Mouse (Mus musculus) urinary bladder, adult 2 months (tissue): ENCODE results near the gene Ctu2. TPM values are rescaled to one million over a fixed set of nuclear protein-coding genes. Genes with fewer than 3 reads are reported as not detected.

Experiments
- DNase-seq: peaks from one replicate; pipeline ENCODE4 v3.0.0; 2022; ENCODE audit warnings: low spot score
- polyA plus RNA-seq: library from polyadenylated mRNA; depleted of rRNA; stranded (reverse); fragments of >200 nt; gene quantifications from 2 replicates; pipeline ENCODE4 v1.2.3, GENCODE M21; 2012; rRNA removed

The Ctu2 gene
- polyA plus RNA-seq = 27.6 and 33.1 TPM in 2 replicates

DNA sequence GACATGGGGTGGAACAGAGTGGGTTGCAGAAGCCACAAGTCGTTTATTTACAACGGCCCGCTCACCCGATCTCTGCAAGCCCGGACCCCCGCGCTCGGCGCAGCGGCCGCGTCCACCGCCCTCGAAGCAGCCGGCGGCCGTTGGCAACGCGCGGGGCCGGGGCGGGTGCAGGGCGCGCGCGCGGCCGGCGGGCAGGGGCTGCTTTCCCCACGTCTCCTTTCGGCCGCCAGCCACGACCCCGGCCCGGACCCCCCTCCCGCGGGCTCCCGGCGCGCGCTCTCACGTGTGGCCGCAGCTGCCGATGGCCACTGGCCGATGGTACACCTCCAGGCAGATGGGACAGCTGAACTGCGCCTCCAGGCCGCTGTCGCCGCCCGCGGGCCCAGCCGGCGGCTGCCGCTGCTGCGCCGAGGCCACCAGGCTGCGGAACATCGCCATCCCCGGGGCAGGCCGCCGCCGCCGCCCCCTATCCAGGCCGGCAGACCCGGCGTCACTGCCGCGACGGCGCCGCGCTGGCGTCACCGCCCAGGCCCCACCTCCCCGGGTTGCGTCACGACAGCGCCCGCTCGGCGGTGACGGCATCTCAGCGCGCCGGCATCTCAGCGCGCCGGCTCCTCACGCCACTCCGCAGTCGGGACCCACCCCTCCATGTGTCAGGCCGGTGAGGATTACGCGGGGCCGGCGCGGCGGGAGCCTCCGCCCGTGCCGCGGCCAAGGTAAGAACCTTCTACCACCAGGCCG lies at the start of gene Ctu2, which contains the start of gene Rnf166:
Gene Ctu2, plus strand, starts transcription at position 564 of the 741 bp plus-strand sequence.
Gene Rnf166, minus strand, starts transcription at position 485 of the 741 bp plus-strand sequence.
- DNase-seq = peak; percentile 95

DNA sequence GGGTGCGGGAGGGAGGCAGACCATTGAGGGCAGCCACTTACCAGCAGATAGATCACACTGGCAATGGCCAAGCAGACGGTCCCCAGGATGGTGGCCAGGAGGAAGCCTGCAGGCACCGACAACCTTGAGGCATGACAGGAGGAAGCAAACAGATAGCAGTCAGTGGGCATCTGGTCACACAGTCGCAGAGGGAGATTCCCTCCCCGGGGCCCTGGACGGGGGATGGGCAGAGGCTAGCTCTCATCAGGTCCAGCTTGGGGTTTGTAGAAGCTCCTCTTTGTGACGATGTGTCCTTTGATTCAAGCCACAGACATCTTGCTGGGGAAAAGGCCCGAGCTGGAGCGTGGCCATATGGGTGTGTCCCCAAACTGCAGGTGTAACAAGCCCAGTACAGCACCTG lies 49.8 kb upstream of the Ctu2 start:
- no peak for DNase-seq

DNA sequence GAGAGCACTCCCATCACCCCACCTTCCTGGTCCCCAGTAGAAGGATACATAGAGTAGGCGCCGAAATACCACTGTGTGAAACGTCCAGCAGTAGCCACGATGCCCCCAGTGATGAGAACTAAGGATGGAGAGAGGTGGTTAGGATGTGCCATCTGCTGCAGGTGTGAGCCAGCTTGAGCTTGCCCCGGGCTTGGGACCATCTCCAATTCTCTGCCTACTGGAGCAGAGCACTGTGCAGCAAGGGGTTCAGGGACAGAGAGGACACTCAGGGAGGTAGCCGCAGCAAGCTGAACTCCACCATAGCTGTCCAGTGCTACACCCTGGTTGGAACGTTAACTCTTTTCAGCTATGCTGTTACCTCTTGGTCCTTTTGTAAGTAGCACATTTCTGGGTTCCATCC lies 48.3 kb upstream of the Ctu2 start:
- DNase-seq = no peak

DNA sequence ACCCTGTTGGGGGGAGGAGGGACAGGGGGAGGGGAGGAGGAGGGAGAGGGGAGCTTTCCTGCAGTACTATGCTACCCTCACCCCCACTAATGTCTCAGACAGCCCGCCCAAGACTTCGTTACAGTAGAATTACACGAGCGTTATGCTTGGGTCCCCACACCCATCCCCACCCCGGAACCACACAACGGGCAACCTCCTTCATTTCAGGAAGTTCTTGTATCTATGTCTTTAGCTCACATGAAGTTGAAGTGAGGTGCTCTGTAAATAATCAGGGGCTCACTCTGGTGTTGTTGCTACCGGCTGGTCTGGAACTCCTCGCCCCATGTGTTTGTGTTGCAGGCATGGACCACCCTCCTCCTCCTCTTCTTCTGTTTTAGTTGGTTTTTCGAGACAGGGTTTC lies 47.8 kb upstream of the Ctu2 start:
- no peak for DNase-seq

DNA sequence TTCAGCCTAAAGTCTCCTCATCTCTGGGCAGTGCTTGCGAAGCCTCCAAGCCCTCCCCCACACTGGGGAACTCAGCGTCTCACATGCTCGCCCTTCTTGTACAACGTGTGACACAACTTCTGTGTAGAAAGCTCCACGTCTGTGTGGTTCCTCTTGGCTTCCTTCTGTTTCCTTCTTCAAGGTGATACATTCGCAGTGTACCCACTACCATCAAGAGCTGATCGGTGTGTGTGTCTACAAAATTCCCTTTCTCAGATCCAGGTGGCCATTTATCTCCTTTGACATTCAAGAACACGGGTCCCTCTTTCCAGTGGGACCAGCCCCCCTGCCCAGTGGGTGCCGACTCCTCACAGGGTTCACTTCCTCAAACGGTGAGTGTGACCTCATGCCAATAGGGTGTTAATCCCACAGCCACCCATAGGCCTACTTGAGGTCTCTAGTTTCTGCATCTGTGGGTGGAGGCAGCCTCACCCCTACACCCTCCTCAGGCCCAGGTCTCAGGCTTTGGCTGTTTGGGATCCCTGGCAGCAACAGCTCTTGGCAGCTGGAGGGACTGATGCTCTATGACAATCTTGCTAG lies 45.8 kb upstream of the Ctu2 start:
- DNase-seq = no peak

DNA sequence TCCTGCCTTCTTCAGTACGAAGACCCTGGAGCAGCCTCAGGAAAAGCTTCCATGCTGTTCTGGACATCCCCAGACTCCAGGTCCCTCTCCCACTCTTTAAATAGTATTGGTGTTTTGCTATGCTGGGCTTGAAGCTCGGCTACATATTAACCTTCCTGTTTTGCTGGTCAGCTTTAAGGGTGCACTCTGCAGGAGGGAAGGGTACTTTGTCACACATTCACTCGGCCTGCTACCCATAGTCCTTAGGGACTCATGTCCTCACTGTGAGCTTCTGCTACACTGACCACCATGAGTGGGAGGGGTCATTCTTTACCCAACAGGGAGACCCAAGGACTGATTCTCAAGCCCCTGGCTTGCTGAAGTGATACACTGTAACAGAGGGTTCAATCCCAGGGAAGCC lies 45.3 kb upstream of the Ctu2 start:
- DNase-seq = no peak

DNA sequence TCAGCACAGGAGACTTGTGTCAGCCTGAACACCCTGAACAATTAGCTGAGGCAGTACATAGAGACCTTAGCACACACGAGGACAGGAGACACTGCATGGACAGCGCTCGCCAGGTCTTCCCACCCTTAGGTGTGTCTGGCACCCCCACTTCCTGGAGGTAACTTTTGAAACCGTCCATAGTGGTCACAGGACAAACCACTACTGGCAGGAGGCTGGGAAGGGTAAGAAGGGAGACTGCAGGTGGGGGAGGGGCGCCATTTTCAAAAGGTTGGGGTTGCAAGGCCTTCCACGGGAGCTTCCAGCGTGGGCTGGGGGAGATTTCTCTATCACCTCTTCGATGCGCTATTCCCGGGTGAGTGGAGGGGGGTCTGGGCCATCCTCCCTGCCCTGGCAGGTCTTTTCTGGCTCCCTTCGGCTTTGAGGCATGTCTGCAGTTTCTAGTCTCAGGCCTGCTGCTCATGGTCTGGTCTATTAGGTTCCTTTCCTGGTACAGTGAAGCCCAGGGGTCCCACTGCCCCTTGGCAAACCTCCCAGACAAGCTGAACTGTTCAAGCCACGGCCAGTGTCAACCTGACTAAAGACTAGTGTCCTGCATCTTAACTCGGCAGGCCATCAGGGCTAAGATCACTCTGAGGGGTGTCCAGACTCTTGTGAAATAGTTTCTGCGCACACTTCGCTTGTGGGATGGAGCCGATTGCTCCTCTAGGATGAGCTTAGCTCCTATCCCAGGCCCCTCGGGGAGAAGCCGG lies 44.1 kb upstream of the Ctu2 start:
- DNase-seq = no peak

DNA sequence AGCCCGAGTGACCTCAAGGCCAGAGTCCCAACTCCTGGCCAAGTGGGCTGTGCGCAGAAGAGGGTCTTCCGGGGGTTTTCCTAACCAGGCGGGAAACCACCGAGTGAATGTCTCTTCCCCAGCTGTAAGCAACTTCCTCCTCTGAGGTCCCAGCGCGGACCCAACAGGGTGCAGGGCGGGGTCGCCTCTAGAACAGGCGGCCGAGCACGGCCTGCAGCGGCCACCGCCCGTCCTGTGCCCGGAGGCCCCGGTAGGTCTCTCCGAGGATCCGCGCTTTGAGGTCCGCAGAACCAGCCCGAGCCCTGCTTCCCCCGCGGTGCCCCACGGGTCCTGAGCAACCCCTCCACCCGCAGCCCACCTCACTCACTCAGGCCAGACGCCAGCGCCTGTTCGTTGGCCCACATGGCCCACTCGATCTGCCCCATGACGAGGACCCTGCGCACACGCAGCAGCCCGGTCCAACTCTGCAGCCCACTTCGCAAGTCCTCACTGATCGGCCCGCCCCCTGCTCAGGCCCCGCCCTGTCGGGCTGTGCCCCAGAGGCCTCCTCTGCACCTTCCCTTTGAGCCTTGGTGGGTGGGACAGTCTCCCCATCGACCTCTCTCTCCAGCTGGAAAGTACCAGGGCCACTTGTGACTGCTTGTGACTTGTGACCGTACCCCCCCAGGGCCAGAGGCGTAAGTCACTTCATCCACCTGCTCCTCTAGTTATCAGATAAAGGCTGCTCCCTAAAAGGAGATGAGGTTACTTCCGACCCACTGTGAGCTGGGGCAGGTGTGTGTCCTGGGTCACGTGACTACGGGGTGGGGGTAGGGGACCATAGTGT lies 43.3 kb upstream of the Ctu2 start, which contains the start of gene Cyba:
Gene Cyba, minus strand, starts transcription at position 488 of the 826 bp plus-strand sequence.
- DNase-seq = peak; percentile 48

DNA sequence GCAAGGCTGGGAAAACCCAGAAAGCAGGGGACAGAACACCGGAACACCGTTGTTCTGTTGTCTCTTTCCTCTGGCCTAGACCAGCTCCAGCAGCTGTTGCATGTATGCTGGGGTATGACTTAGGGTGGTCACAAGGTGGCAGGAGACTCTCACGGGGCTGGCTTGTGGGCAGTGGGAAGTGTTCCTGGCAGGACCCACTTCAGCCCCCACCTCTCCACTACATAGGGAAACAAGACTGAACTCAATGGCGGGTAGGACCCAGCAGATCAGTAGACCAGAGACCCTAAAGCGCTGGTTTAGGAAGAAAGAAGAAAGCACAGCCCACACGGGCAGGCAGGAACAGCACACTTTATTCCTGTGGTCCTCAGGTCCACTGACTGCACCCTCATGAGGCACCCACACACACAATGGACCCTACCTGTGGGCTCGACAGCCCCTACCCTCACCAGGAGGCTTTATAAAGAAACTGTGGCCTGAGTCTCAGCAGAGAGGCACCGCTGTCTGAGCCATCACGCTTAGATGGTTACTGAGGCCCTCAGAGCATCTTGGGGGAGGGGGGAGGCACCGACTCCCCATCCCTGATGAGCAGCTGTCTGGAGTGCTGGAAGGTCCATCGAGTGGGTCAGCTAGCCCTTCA lies 42.6 kb upstream of the Ctu2 start:
- no peak for DNase-seq

DNA sequence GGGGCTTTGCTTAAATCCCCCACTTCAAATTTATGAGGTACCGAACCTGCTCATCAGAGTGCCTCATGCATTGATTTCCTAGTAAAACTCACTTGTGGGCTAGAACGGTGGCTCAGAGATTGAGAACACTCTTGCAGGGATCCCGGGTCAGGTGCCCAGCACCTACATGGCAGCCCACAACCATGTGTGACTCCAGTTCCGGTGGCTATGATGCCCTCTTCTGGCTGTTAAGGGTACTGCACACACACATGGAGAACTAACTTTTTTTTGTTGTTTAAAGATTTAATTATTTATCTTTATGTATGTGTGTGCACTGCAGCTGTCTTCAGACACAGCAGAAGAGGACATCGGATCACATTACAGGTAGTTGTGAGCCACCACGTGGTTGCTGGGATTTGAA lies 40.6 kb upstream of the Ctu2 start:
- no peak for DNase-seq

DNA sequence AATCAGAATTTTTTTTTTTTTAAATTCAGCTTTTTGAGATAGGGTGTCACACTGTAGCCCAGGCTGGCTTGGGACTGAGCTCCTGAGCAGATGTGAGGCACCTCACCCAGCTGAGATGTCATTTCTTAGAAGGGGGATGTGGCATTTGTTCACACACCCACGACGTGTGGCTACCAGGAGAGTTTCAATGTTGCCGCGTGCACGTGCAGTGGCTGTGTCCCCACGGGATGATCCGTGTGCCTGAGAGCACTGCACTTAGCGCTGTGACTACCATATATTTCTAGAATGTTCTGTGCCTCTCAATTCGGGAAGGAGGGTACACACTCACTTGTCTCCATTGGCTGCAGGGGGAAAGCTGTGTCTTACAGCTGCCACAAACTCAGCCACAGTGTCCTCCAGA lies 39.8 kb upstream of the Ctu2 start:
- no peak for DNase-seq

DNA sequence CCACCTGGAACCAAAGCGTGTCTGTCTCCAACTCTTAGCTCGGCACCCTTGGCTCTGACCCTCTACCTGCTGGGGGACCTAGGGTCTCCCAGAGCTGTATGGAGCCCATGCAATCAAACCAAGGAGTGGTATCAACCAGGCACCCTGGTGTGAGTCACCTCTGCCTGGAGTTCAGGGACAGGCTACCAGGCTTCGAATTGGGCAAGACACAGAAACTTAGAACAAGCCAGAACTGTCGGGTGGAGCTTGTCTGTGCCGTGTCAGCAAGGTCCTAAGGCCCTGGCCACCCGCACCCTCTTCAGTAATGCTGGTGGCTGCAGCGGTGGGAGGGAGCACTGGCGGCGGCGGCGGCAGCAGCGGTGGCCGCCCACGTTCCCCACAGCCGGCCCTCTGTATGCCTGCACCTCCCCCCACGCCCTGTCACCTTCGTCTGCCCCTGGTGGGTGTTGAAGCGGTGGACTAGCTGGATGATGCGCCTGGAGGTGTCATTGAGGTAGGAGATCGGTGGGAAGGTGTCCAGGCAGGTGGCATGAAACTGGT lies 39.3 kb upstream of the Ctu2 start:
- DNase-seq = no peak

DNA sequence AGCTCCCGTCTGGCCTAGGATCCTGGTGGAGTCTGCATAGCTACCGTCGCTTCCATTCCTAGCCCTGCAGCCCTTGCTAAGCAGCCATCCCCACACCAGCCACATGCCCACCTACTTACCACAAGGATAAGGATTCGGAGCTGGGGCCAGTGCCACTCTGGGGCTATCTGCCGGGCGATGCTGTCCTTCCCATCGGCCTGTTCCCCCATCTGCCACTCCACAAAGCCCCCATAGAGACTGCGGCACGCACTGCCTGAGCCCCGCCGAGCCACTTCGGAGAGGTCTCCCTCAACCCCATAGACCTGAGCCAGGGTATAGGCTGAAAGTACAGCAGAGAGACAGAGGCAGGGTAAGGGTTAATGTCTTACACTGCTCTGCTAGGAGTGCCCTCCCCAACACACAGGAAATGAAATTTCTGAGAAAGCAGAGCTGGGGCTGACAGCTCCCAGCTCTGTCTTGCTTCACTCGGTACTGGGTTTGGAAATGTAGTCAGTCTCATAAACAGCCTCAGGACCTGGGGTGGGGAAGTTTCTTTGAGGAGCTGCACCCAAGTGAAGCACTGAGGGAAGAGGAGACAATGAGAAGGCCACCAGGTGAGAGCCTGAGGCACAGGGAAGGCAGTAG lies 38.1 kb upstream of the Ctu2 start:
- DNase-seq = no peak

DNA sequence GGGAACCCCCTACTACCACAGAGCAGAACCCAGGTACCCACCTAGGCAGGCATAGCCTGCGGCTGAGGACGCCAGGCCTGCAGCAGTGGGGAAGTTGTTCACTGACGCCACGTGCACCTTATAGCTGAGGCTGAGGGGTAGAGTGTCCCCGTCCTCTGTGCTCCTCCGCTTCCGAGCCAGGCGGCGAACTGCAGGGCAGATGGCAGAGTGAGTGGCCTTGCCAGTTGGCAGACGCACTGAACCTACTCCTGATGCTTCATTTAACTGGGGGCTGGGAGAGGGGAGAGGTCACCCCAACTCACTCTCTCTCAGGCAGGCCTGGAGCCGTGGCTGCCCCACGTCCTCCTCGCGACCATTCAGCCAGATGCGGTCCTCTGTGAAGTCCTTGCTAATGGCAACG lies 36.6 kb upstream of the Ctu2 start:
- no peak for DNase-seq

DNA sequence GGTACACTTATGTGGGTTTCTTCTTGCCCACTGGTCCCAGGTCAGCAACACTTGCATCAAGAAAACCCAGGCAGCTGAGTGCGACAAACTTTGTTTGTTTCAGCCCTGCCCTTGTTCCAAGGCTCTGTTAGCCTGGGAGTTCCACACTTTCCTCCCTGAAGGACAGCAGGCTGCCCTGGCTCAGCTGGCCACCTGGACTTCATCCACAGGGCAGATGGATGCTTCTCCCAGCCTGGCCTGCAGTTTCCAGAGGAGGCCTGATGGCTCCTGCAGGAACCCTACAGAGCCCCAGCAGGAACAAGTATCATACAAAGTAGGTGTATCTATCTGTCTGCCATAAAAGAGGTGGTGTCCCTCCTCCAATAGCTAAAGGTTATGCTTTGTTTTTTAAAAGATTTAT lies 34.6 kb upstream of the Ctu2 start:
- no peak for DNase-seq

DNA sequence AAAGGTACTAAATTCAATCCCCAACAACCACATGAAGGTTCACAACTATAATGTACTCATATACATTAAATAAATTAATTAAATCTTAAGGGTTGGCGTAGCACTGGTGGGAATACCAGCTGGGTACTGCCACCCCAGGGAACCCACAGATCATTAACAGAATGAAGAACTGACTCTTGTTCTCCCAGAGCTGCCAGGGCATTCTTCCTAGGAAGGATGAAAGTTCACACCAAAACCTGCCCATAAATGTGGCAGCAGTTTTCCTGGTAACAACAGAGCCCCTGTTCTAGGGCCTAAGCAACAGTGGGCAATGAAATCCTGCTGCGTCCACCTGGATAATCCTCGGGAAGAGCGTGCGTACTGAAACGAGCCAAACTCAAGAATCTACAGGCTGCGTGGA lies 33.6 kb upstream of the Ctu2 start:
- no peak for DNase-seq

DNA sequence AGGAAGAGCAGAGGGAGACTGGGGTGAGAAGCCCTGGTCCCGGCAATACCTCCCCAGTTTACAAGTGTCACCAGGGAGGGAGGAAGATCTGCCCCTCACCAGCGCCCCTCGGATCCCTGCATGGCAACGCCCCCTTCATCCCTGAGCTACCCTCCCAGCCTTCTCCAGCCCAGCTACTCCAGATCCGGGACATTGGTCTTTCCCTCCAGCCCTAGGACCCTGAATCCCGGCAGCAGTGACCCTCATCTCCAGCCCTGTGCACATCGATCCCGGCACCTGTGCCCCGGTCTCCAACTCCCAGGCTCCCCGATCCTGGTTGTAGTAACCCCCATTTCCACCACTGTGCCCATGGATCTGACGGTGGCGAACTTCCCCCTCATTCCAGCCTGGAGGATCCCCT lies 33.2 kb upstream of the Ctu2 start:
- no peak for DNase-seq

DNA sequence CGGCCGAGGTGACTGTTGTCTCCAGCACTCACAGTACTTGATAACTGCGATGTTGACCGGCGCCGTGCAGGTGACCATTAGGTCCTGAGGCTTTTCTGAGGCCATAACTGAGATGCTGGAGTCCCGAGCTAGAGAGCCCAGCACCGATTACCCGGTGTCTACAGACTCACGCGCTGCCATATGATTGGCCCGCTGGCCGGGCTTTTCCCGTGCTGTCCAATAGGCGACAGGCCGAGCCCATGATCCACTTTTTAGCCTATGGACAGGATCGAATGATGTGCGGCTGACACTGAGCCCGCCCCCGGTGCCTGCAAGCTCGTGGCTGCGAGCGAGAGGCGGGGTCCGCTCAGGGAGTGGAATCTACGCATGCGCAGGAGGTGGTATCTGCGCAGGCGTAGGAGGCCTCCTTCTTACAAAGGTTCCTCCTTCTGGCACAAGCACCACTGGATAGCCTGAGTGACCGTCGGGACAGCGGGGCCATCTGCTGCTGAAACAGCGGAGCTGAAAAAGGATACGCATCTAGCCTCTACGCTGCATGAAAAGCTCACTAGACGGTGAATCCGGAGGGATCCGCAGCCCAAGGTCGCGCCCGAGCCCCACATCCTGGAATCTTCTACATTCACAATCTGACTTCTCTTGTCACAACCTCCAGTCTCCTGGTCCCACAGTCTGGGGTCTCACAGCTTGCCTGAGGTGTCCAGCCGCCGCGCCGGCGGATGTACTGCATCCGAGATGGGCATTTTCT lies 32.5 kb upstream of the Ctu2 start, which contains the start of gene Mvd:
Gene Mvd, minus strand, starts transcription at position 161 of the 745 bp plus-strand sequence.
- DNase-seq = peak; percentile 93

DNA sequence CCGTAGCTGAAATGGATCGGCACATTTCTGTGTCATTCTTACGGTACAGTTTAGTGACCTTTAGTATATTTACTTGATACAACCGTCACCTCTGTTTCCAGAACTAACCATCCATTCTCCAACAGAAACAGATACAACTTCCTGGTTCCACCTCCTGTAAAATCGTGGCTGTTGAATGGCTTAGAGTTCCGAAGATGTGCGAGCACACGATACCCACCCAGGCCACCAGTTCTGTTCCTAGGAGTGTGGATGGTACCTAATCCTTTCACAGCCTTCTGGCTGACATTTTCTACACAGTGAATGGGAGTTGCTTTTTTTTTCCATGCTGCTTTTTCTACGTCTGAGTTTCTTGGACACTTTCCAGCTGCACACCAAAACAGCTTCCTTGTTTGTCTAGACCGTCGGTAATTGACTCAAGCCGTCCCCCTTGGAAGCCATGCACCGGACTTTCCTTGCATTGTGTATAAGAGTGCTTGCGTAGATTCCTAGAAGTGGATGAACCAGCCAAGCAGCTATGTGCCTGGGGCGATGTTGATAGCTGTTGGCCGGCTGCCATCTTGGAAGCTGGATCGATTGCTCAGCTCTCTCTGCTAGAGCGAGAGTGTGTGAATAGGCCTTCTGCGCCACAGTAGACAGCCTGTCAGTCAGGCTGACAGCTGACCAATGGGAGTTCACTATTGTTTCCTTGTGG lies 31.7 kb upstream of the Ctu2 start:
- peak; percentile 77 for DNase-seq
